Mouse (Mus musculus) kidney, adult 9 months (tissue): ENCODE measurements at regions not wholly inside any gene's neighbourhood (a gene's known extent, or its start where the extent isn't known, plus 50 kb on each side); places are given as distances from the start of the nearest gene placed in this dataset.

ENCODE experiments used
- DNase-seq: peaks from one replicate; pipeline ENCODE4 v3.0.0; 2022

DNA sequence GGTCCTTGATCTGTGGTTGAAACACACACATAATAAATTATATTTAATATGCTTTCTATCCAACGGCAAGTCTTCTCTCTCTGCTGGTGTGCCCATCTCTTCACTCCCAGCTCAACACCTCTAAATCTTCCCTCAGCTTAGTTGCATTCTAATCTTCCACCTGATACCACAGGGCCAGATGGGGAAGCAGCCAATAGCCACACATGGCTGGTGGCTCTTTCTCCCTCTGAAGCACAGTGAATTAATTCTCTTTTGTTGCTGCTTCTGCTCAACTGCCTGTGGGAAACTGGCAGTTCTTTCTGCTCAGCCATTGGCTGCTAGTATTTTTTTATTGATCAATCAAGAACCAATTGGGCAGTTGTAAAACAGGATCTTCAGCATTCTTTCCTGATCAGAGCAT, 750.0 kb downstream of the Serpinb8 start:
- DNase-seq, result no peak

DNA sequence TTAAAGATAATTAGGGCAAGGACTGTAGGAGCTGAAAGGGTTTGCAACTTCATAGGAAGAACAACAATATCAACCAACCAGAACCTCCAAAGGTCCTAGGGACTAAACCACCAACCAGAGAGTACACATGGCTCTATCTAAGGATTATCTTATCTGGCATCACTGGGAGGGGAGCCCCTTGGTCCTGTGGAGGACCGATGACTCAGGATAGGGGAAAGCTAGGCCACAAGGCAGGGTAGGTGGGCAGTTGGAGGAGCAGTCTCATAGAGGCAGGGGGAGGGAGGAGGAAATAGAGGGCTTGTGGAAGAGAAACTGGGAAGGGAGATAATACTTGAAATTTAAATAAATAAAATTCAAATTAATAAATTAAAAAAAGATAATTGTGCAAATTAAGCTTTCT, 751.5 kb downstream of the Serpinb8 start:
- no peak for DNase-seq

DNA sequence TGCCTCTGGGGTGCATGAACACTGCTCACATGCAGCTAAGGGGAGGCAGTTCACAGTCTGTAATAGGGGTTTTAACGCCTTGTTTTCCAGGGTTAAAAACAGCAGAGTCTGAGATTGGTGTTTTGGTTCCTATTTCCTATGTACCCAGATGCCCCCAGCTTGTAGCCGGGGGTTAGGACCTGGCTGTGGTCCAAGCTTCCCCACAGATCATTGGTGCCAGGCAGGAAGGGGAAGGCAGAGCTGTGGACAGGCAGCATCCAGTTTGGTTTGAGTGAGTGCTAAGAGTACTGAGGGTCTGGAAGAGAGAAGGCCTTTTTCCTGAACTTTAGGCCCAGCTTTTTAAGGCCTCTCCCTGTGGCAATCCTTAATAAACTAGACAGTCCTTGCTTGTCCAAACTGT, 774.0 kb downstream of the Serpinb8 start:
- DNase-seq, result no peak

DNA sequence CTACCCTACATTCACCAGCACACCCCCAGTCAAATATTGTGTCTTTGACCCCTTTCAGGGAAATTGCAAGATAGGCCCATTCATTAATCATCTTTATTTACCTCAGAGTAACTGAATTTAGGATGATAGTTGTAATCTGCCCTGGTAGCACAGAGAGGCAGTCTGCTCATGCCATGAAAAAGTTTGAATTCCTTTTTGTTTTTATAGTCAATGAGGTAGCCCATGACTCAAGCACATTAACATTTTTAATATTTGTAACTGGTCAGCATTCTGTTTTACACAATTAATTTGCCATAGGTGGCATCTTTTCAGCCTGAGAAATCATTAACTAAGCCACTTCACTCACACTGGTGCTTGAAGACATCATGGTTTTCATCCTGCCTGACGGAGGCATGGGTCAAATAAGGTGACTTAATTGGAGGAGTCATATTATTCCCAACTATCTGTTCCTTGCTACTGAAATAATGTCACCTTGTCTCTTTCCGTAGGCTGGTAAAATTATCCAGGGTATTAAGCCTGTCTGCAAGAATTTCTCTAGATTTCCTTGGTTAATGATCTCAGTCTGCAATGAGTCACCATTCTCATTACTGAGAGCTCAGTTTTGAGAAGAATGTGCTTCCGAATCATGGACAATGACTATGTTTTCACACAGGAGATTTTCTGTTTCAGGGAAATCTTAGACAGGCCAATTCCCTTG, 780.2 kb downstream of the Serpinb8 start:
- DNase-seq, result peak; percentile 8

DNA sequence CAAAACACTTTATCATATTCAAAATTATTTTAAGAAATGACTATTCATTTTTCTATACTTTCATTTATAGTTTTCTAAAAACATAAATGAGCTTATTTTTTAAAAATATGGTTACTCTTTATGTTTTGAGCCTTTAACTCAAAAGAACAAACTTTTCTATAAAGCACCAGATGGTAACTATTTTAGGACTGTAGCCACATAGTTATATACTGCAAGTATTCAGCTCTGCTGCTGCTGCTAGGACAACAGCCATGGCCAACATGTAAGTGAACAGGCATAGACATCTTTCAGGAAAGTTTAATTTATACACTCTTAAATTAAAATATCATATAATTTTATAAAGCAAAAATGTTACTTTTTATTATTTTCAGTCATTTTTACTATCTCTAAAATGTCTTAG, 800.1 kb downstream of the Serpinb8 start:
- no peak for DNase-seq

DNA sequence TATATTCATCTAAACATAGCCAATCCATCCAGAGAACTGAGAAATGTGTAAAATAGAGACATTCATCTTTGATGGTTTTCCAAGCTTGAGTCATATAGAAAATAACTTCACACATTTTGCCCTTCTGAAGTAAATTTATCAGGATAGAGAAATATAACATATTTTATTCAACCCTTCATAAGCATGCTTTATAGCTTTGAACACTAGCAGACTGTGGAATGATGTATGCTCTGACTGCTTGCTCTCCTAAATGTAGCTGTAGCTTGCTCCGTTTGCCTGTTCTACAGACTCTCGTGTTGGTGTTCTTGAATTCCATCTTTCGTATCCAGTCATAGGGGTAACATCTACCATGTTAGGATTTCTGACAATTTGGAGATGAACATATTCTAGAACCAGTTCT, 800.7 kb downstream of the Serpinb8 start:
- no peak for DNase-seq

DNA sequence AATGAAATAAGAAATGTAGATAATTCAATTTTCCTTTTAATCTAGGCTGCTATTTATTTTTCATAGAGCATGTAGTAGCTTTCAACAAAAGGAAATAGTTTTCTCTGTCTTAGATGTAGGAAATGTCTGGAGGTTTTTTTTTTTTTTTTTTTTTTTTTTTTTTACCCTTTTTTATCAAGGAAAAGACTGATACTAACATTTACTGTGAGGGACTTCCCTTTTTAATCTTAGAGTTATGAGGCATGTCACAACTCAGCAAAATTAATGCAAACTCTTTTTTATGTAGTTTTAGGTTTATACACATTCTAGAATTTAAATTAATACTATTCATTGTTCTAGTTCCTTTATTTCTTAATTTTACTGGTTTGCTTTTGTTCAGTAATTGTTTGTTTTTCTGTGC, 850.0 kb downstream of the Serpinb8 start:
- no peak for DNase-seq

DNA sequence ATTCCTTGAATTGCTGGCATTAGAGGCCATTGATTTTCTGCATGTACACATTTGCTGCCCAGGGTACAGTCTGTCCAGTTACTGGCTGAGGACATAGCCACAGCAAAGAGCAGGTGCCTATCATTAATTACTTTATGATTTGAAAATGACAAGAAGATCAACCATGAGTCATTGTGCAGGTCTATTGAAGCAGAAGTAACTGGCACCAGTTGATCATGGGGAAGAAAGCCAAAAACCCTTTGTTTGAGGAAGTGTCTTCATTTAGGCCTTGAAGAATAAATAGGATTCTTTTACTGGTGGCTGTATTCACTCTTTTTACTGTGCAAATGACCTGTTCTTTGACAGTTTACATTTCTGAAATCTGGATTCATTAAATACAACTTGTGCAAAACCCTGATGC, 863.0 kb downstream of the Serpinb8 start:
- DNase-seq, result no peak

DNA sequence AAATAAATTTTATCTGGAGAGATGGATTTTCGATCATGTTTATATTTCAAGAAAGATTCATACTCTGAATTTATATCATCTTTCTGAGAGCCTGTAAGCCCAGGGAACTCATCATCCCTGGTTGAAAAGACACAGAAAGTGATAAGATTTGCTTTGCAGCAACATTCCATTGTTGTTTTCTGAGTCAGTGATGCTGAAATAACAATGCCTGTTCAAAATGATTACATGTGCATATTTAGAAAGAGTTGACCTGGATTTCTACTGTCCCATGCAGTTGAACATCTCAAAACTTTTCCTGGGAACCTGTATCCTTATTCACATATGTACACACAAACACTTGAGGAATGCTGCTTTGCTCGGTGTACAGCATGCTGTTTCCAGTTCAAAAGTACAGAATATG, 882.2 kb downstream of the Serpinb8 start:
- no peak for DNase-seq

DNA sequence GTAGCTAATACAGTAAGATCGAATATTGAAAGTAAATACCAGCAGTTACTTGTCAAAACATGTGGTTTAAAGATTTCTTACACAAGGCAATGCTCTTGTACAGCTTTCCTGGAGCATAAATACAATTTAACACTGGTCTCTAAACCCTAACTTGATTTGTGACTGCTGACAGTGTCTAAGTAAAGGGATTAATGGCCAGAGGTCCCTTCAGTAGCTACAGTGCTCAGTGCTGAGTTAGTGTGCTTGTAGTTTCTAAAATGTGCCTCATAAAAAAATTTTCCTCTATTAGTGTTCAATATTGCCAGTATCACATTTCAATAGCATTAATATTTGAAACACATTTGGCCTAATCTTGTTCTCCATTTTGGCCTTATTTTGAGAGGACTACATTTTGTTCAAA, 909.0 kb downstream of the Serpinb8 start:
- no peak for DNase-seq

DNA sequence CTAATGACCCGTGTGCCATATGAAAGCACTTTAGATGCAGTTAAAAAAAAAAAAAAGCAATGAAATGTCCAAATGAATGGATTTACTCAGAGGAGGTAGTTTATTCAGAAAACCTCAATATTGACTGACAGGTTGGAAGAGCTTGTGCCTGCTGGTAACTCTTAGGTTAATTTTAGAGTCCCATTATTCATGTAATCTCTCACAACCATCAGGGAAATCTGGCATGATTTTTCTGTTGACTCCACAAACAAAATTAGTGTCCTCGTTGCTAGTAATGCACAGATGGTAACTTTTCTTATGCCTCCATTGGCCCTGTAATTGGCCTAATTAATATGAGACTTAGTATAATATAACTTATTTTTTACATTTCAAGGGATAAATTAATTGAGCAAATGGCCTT, 937.6 kb downstream of the Serpinb8 start:
- no peak for DNase-seq

DNA sequence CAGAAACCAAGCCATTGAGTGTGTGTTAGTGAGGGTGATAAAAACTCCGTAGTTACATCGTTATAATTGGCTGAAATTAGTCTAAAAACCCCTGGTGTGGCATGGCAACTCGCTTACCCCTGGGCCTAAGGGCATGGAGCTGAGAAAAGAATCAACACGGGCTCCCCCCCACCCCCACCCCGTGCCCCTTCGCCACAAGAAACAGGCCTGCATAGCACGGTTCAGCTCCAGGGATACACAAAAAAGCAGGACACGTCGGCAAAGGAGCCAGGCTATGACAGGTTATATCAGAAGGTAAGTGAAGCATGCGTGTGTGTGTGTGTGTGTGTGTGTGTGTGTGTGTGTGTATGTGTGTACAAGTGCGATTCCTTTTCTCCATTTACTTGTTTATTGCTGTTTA, 948.4 kb downstream of the Serpinb8 start:
- DNase-seq, result no peak

DNA sequence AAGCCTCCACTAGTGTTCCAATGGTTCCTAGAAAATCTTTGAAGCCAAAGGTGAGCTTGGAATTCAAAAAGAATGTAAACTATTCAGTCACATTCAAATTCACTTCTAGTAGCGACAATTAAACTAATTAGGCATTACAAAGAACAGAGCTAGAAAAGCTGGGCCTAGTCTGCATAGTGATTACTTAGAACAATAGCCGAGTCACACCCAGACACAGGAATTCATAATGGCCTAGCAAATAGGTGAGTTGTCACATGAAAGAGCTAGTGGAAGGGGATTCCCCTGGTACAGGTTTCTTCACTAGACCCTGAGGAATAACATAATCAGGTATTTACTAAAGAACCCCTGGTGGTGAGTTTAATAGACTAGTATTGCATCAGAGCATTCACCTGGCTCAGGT, 958.9 kb downstream of the Serpinb8 start:
- no peak for DNase-seq

DNA sequence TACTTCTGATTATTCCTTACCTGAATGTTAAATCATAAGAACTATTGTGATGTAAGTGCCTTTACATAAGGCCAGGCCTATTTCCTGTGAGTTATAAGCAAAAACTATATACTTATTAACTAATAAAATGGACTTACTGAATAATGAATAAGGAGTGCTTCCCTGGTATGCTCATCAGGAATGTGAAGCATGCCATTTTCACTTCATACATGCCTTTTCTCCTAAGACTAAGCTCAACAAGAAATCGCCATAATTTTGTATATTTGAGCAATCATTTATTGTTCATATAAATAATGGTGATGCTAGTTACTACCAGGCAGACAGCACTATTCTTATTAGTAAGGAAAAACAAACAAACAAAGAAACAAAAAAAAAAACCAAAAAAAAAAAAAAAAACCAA, 969.1 kb downstream of the Serpinb8 start:
- no peak for DNase-seq

DNA sequence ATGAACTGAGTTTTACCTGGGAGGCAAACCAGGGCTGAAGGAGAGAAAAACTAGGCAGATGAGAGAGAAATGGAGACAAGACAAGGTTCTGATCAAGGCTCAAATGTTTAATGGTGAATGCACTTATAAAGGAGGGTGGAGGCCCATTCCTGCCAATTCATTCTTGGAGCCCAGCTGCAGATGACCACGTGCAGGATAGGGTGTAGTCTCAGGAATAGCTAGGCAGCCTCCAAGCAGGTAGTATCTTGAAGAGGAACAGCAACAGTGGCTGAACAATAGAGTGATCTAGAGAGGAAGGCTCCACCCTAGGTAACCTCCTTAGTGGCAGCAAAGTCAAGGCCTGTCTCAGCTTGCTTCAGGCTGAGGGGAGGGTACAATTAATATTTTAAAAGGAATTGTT, 973.2 kb downstream of the Serpinb8 start:
- DNase-seq, result no peak

DNA sequence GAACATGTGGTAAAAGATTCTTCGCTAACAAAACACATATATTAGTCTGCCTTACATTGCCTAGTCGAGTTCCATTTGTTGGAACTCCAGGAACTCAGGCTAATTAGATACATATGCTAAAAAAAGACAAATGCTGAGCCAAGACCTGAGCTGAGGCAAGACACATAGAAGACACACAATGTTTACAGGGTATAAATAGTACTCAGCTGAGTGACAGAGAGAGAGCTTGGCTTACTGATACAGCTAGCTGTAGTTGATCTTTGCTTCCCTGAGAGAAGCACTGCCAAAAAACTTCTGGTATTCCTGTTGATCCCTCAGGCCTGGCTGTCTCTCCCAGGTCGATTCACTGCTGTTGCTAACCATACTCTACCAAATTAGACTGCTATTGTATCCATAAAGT, 982.2 kb downstream of the Serpinb8 start:
- no peak for DNase-seq

DNA sequence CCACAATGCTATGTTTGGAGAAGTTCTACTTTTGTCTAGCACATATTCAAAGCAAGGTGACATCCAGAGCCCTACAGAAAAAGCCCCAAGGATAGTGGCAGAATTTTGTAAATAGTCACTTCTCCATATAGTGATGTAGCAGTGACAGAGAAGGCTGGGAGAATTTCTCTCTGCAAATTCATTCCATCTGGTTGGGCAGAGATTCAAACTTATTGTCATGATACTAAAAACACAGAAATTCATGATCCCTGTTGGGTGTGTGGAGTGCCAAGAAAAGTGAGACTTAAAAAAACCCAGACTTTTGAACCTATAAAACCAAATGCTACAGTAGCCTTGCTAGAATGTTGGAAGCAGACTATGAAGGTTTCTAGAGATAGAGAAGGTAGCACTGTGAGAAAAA, 983.0 kb downstream of the Serpinb8 start:
- no peak for DNase-seq

DNA sequence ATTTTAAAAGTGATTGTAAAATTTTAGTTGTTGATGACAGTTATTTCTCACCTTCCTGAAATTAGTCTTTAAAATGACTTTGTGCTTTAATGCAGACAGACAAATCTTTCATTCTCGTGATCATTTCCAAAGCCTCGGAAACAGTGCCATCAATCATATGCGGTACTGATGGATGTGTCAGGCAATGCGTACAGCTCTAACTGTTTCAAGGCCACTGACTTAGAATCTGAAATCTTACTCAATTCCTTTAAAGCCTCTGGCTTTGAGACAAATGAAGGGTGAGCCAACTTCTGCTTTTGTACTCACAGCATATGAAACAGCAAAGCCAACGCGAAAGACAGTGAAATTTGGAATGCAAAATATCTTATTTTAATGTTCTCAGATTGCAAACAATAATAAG, 987.0 kb downstream of the Serpinb8 start:
- no peak for DNase-seq

DNA sequence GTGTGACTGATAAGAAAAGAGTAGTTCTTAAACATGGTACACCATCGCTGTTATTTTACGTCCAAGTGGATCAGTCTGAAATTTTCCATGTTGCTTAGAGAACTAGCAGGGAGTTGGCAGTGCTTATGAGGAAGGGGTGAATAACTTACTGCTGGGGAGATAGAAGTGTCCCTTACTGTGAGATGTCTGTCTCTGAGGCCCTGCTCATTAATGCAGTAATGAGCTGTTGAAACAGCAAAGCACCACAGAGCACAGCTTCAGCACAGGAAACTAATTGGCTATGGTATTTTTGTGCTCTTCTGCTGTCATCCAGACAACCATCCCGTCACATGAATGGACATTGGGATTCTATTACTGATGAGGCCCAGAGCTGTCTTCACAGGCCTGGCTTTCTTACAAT, 988.0 kb downstream of the Serpinb8 start:
- no peak for DNase-seq

DNA sequence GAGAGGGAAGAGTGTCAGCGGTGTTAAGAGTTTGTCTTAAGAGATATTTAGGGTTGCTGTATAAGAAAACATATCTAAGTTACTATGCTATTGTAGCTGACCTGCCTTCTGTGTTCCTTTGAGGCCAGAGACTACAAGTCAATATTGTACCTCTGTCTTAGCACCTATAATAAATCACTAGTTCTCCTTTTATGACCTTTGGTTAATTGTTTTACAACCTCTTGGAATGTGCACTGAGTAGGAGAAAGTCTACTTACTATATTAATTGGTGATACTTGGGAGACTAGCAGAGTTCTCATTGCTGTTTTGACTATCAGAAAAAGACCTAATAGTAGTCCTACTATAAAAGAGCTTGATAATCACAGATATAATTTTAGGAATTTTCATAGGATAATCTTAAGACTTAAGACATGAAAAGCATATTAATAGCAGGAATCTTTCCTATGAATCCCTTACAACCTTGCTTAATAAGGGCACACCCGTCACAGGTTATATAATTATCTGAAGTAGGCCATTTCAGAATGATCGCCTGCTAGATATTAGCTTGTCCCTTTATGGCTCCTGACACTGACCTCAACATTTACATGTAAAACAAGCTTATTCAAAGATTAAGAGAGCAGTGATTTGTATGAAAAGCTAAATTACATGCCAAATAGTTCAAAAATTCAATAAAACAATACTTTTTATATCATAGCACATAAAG, 1003.1 kb downstream of the Serpinb8 start:
- peak; percentile 7 for DNase-seq

DNA sequence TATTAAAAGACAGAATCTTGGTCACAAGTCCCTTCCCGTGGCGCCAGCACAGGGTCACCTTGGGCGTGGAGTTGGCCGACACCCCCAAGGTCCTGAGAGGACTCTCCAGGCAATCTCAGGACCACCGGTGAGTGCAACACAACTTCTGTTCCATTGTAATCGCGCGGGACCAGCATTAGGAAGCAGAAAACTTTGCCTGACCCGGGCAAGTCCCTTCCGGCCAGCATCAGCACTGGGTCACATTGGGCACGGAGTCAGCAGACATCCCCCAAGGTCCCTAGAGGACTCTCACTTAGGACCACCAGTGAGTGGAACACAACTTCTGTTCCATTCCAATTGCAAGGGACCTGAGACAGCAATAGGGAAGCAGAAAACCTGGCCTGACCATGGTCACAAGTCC, 1007.3 kb downstream of the Serpinb8 start:
- no peak for DNase-seq
